Mouse (Mus musculus) monocyte, adult 59 days (primary cell): ENCODE results near the gene Ryr1. TPM values are rescaled to one million over a fixed set of nuclear protein-coding genes. Genes with fewer than 3 reads are reported as not detected.

Source experiments
- total RNA-seq, 2 experiments: library from RNA; stranded (reverse); gene quantifications; one replicate each; pipeline ENCODE4 v1.2.4; 2023

Ryr1 gene
- under 1 TPM; 0.47 to 0.79 TPM for total RNA-seq

DNA sequence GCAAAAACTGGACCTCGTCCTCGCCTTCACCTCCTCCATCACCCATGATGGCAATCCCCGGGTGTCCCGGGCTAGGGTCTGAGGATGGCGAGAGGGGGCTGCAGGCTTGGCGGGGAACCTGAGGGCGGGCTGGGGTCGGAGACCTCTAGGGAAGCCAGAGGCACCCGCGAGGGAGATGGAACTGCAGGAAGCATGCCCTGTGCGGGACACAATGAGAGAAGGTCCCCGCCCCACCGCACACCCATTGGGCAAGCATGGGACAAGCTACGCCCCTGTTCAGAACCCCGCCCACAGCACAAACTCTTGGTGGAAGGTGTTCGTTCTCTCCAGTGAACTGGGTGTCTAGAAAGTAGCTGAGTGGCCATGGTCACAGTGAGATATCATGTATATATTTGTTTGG, at the start of gene Ryr1:
TSS of gene Ryr1 (minus strand) at position 210 of the 400 bp plus-strand sequence.

DNA sequence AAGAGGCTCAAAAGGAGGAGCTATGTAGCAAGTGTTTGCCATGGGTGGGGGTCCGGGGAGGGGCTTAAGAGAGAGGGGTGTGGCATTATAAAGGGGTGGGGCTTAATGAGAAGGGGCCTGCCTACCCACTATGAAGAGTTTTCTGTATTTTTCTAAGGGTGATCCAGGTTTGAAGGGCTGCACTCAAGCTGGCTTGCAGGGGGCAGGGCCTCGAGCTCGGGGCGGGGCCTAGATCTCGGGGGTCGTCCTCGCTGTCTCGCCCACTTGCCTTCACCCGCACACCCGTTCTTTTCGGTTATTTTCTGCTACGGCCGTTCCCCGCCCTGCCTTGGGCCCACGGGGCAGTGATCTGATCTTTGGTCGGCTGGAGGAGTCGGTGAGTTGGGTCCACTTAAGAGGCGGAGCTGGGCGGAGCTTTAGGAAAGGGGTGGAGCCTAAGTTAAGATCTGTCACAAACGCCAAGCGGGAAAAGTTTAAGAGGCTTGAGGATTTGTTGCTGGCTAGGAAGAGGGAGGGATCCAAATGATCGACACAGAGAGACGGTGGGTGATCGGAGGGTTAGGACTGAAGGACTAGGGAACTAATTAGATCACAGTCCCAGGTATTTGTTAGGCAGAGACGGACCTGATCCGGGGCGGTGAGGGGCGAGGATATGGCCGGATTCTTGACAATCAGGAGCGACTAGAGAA, 45.2 kb upstream of the Ryr1 start, which contains the start of the genes Ggn and Spred3:
TSS of gene Ggn (plus strand) at position 145 of the 689 bp plus-strand sequence.
TSS of gene Spred3 (minus strand) at position 346 of the 689 bp plus-strand sequence.

GRCm38 (mm10) chr7:29155838-29156782, 31.1 kb upstream of the Ryr1 start, which contains the start of gene Fam98c:
Gene Fam98c, minus strand, starts transcription at chr7:29156234.

DNA sequence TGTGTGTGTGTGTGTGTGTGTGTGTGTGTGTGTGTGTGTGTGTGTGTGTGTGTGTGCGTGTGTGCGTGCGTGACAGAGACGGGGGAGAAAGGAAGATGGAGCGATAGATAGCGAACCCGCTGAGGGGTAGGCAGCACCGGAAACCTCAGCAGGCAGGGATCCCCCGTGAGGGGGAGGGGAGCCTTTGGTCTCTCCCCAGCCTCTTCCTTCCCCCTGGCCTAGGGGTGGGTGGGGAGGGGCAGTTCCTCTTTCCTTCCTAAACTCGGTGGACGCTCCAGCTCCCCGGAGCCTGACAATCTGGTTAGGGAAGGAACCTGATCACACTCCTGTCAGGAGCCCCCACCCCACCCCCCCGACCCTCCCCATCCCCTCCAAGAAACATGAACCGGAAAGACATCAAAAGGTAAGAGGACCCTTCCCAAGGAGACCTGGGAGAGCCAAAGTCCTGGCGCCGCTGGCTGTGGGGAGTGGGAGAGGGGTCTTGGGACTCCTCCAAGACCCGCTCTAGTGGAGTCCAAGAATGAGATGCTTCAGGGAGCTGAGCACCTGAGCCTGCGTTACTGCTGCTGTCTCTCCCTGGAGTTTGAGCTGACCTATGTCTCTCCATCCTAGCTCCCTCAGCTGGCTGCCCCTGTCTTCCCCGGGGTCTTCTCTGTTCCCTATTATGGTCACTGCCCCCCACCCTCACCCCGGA, 9.9 kb upstream of the Ryr1 start, which contains the start of gene Rasgrp4:
TSS of gene Rasgrp4 (plus strand) at position 159 of the 694 bp plus-strand sequence.

GRCm38 (mm10) chr7:28981651-28982273, 143.2 kb downstream of the Ryr1 start, which contains the start of the genes Eif3k and Map4k1:
Gene Eif3k, minus strand, starts transcription at chr7:28981864.
Gene Map4k1, plus strand, starts transcription at chr7:28982050.

GRCm38 (mm10) chr7:28961927-28962670, 162.9 kb downstream of the Ryr1 start, which contains the start of gene Actn4:
Gene Actn4, minus strand, starts transcription at chr7:28962340.

Other genes with a start within 250 kb of the Ryr1 start
- not detected for gene Capn12, start 243.8 kb downstream of the Ryr1 start, total RNA-seq
- gene Actn4, start 162.8 kb downstream of the Ryr1 start, total RNA-seq, result 100 to 1,000 TPM; 108 to 133 TPM
- 100 to 1,000 TPM; 279 to 296 TPM for gene Eif3k, start 143.3 kb downstream of the Ryr1 start, total RNA-seq
- 10 to 100 TPM; 78.6 to 81.8 TPM for gene Map4k1, start 143.1 kb downstream of the Ryr1 start, total RNA-seq
- gene Rasgrp4, start 9.7 kb upstream of the Ryr1 start, total RNA-seq, result 100 to 1,000 TPM; 193 to 206 TPM
- 10 to 100 TPM; 39.8 to 46.9 TPM for gene Fam98c, start 31.1 kb upstream of the Ryr1 start, total RNA-seq
- gene Ggn, start 45.0 kb upstream of the Ryr1 start, total RNA-seq, result 1 to 10 TPM in 1 of 2 experiments, under 1 TPM in 1; 0.50 to 1.2 TPM
- gene Spred3, start 45.2 kb upstream of the Ryr1 start, total RNA-seq, result 1 to 10 TPM; 2.9 to 3.6 TPM
- gene Psmd8, start 55.5 kb upstream of the Ryr1 start, total RNA-seq, result 100 to 1,000 TPM; 279 to 291 TPM
- gene Catsperg1, start 88.9 kb upstream of the Ryr1 start, total RNA-seq, result 1 to 10 TPM; 4.6 to 5.2 TPM
- gene Kcnk6, start 107.3 kb upstream of the Ryr1 start, total RNA-seq, result 10 to 100 TPM; 20.8 to 22.4 TPM
- gene Yif1b, start 113.2 kb upstream of the Ryr1 start, total RNA-seq, result 10 to 100 TPM; 23.0 to 28.2 TPM
- under 1 TPM in 1 of 2 experiments, not detected in 1; 0.45 TPM for gene 2200002D01Rik, start 123.3 kb upstream of the Ryr1 start, total RNA-seq
- gene Spint2, start 156.7 kb upstream of the Ryr1 start, total RNA-seq, result 1 to 10 TPM; 2.2 to 4.7 TPM
- gene Ppp1r14a, start 164.1 kb upstream of the Ryr1 start, total RNA-seq, result not detected
- not detected for gene Dpf1, start 178.8 kb upstream of the Ryr1 start, total RNA-seq